Mouse (Mus musculus): ENCODE data around the gene Crocc.

- TF ChIP-seq POLR2A (IDR thresholded peaks at IDR 0.05; ENCODE audit: borderline replicate concordance, extremely low read depth, insufficient read depth, insufficient read length, poor library complexity, severe bottlenecking) (no peak), CTCF (IDR thresholded peaks at IDR 0.05; ENCODE audit: borderline replicate concordance, extremely low read depth, insufficient read depth, insufficient read length) (no peak)
These were observed 27.7 kb upstream of the Crocc start, which contains the start of gene Spata21 for GRCm38 (mm10) chr4:141088033-141088432.

Data from brain, embryonic 14.5 days (tissue).